Mouse (Mus musculus): ENCODE data around the gene 4430402I18Rik.
"Not testable (repeated sequence)": the region's sequence is repeated elsewhere in the genome, so short reads cannot be mapped to it uniquely, and the experiment has no call there.

4430402I18Rik gene

DNA sequence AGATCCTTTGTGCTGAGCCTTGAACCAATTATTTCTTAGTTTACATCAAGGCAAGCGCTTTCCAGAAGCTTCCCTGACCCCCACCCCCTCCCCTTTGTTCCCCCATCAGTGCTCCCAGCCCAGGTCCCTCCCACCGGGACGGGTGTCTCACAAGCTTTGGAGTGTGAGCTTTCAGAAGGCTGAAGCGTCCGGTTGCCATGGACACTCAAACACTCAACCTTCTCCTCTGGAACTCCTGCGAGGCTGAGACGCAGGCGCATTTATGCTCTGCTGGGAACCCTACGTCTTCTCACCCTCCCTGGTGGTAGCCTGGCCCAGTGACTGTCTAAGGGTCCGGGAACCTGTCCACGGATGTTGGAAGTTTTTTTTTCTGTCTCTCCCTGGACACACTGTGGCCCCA, at the start of gene 4430402I18Rik:
4430402I18Rik (minus strand) TSS at position 149 of the 400 bp plus-strand sequence.
- DNase-seq, result no peak

DNA sequence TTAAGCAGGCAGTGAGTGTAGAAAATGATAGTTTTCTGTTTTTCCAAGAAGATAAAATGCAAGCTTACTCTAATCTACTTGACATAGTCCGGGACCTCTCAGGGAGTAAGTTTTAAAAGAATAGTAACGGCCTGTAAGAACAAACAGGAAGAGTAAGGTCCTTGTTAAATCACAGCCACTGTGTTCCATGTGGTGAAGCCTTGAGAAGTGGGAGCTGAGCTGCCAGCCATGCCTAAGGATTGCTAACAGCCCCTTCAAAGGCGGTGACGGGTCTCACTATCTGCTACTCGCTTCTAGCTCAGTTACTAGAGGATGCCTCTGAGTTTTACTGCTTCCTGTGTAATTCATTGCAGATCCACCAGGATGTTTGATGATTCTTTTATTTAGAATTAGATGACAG, 49.2 kb upstream of the 4430402I18Rik start:
- DNase-seq, result no peak

DNA sequence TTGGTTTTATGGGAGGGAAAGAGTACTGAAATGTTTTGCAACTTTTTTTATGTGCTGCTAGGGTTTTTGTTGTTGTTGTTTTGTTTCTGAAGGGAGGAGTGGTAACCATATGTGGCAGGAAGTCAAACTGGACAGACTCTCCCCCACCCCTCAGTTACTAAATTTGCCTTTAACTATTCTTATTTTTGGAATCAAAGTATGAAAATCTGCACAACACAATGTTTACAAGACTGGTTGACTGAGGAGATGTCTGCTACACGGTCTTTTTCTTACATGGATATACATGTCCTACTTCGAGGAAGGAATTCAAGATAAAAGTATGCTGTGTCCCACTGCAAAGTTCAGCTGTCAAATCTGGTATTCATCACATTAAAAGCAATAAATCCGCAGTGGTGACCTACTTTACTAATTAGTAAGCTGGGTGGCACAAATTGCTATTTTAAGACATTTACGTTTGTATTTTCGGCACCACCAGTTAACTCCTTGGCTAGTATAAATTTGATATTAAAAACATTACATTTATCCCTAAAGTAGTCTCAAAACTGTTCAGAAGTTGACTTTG, 48.7 kb upstream of the 4430402I18Rik start:
- DNase-seq, result no peak

DNA sequence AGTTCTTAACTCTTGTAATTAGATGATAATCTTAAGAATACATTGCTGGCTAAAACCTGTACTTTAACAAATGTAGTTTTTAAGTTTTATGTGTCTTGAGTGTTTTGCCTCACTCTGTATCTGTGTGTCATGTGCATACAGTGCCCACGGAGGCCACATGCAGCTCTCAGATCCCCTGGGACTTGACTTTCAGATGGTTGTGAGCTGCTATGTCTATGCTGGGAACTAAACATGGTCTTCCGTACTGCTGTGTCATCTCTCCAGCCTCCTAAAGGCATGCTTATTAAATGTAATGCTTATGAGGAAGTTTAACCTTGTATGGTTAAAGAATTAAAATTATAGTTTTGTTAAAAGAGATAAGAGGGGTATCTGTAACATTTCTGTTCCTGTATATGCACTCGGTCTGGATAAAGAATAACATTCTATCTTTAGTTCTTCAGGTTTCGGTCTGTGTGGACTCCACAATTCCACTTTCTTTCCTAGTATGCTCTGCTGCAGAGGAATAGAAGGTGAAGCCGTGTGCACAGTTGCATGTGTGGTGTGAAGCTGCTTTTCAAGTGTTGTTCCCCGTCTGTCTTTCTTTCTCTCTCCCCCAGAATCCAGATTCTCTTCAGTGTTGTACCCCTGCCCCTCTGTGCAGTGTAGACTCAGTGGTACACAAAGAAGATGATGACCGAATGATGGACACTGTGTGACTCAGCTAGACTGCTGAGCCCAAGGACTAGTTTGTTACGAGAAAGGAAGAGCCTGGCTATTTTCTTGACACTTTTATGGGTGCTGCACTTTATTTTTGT, 48.0 kb upstream of the 4430402I18Rik start:
- DNase-seq, result no peak

DNA sequence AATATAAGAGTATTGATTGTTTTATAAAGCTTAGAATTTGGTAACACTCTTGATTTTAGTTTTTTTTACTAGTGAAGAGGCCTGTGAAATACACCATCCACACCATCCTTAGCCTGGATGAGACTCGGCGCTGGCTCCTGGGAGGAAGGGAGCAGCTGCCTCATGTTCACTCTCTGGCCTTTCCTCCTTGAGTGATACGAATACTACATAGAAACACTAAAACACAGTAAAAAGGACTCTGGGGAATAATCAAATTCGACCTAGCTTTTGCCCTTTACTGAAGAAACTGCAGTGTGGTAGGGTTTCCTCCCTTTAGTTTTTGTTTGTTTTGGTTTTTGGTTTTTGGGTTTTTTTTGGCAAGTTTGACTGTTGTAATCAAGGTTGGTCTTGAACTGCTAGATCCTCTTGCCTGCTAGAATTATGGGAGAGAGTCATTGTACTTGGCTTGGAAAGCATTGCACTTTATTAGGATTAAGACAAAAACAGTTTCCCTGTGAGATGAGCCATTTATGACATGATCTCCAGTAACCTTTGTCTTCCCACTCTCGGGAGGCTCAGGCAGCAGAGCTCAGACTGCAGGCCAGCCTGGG, 47.0 kb upstream of the 4430402I18Rik start:
- no peak for DNase-seq

DNA sequence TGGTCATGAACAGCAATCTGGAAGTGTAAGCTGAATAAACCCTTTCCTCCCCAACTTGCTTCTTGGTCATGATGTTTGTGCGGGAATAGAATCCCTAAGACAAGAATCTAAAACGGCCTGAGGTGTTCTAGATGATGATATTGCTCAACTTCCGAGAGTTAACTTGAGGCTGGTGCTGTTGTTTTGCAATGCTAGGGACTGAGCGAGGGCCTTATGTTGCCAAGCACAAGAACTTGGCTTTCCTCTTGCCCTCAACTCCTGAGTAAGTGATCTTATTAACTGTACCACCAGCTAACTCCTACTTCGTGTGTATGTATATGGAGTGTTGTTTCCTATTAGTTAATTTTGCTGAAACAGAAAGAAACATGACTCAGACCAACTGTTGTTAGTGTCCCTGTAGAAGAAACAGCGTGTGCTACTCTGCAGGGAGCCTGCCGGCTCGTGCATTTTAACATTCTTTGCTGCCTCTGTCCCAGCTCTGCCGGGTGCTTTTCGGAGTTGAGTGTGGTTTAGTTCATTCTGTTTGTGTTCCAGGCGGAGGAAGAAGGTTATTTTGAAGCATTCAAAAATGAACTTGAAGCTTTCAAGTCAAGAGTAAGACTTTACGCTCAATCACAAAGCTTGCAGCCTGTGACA, 43.9 kb upstream of the 4430402I18Rik start:
- DNase-seq, result peak; percentile 44

DNA sequence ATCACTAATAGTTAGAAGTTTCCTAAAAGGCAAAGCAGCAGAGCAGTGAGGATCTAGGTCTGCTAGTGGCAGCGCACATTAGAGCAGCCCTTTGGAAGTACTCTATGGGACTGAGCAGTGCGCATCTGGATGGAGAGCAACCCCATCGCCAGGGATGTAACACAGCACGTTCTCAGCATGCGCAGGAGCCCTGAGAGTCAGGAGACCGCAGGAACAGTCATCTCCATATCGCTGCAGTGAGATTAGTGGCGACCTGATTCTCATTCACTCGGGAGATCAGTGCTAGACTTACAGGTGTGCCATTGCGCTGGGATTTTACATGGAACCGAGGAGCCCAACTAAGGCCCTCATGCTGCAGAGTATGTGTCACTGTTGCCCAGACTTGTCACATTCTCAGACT, 41.4 kb upstream of the 4430402I18Rik start:
- no peak for DNase-seq

DNA sequence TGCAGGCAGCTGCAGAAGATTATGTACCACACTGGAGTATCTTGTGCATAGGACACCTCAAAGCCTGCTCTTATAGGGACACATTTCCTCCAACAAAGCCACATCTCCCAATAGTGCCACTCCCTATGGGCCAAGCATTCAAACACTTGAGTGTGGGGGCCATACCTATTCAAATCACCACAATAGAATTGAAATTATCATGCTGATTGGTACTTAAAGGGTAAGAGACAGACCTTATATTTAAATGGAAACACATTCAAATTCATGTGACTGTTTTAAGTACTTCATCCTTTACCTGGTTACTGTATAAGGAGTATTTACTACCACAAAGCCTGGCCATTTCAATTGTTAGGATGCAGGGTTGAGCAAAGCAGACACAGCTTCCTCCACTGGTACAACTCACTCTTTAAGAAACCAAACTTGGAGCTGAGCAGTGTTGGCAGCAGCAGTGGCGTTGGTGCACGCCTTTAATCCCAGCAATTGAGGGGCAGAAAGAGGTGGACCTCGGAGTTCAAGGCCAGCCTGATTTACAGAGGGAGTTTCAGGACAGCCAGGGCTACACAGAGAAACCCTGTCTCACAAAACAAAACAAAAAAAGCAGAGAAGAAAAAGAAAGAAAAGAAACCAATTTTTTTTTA, 40.6 kb upstream of the 4430402I18Rik start:
- no peak for DNase-seq

DNA sequence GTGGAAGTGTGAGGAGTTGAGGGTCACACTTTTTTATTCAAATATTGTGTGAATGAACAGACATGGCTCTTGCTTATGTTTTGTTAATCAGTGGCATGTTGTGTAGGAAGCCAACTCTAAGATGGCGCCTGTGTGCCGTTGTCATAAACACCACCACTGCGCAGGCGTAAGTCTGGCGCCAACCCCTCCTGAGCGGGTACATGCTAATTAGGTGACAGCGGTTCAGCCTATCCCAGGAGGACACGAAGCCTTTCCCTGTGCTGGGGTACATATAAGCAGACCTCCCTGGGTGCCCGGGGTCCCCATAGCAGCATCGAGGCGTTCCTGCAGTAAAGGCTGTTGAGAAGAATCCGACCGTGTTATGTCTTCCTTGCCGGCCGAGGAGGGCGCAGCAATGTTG, 32.7 kb upstream of the 4430402I18Rik start:
- DNase-seq, result not testable (repeated sequence)

DNA sequence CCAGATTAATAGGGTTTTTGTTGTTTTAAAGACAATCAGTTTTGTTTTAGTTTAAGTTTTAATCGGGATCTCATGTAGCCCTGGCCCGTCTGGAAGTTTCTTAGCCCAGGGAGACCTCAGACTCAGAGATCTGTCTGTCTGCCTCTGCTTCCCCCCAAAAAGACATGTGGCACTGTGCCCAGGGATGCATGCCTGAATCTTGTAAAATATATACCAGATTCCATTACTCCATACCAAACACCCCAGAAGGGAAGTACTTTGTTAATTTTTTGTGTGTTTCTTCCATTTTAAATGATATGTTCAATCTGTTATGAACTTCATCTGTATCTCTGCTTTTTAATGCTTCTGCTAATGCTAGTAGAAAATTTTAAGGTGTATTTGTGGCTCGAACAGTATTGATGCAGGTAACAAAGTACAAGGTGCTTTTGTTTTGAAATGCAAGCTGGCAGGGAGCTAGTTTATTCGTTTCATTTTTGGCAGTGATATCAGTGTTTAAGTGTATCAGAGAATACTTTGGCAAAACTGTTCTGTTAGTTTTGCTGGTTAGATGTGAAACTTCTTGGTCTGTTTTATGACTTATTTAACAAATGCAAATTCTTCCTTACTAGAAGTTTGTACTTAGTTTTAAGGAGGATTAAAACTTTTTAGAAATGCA, 30.5 kb upstream of the 4430402I18Rik start:
- no peak for DNase-seq

DNA sequence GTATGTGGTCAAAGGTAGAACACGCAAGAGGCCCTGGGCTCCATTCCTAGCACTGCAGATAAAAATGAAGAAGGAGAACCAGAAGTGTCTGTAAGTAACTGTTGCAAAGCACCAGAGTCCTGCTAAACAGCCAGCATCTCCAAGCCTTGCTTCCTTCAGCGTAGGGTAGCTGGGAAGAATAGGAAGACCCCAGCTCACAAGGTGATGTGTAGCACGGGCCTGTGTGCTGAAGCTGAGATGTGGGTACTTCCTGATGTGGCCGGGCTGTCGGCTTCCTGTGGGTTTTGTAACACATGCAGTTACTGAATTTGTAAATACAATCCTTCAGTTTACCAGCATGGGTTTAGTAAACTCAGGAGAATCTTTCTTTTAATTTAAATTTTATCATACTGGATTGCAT, 27.8 kb upstream of the 4430402I18Rik start:
- no peak for DNase-seq

DNA sequence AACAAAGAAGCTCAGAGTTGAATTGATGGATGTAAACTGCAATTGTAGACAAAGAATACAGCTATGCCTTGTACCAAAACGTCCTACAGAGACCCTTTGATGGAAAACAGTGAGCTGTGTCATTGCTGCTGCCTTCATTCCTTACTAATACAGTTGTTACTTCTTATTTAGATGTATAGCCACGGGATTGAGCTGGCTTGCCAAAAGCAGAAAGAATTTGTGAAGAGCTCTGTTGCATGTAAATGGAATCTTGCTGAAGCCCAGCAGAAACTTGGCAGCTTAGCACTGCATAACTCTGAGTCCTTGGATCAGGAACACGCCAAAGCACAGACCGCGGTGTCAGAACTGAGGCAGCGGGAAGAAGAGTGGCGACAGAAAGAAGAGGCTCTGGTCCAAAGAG, 27.3 kb upstream of the 4430402I18Rik start:
- DNase-seq, result peak; percentile 80

DNA sequence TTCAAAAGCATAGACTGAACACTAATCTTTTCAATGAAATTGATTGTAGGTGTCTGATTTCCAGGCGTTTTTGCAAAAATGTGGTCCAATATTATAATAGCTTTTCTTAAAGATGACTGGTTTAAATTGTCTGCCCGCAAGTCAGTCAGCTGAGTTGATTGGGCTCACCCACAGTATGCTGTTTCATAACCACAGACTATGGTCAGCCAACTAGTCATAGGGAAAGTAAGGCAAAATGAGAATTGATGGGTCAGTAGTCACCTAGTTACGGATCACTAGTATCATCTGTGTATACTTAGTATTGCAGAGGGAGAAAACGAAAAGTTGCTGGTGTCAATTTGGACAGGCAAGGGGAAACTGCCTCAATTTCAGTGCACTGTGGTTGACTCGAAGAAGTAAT, 23.8 kb upstream of the 4430402I18Rik start:
- DNase-seq, result no peak

DNA sequence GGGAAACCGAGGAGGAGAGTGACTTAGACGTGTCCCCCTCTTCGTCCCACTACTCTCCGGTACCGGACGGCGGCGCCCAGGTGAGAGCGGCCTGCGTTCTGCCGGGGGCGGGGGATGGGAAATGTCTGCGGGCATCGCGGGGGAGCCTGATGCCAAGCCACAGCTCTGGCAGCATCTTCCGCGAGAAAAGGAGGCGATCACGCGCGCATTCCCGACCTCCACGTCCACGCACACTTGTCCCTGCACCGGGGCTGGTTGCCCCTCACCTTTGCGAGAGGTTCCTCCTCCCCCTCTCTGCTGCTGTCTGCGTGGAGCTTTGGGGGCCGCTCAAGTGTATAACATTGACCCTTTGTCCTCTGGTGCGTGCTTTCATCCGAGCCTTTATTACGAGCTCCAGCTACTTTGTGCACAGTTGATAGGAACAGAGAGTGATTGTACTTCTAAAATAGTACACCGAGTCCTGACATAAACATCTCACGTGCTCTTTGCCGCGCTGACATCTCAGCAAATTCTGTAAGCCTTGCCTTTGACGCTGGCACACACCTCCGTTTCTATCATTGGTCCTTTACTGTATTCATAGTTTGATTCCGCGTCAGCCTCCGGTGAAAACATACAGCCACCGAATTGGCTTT, 23.1 kb upstream of the 4430402I18Rik start:
- DNase-seq, result peak; percentile 45

DNA sequence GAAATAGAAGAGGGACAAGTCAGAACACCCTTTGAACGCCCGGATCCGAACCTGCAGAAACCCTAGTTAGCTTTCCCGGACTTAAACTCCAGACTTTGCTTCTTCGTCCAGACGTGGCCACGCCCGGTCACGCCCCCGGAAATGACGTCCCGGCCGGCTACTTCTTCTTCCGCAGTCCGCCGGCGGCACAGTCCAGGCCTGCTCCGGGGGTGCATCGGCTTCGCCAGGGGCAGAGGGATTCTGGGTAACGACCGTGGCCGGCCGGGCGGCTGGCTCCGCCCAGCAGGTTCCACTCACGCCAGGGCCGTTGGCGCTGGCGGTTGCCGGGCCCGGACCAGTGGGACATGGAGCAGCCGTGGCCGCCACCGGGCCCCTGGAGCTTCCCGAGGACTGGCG, 22.6 kb upstream of the 4430402I18Rik start, which contains the start of gene Cdc37l1:
Cdc37l1 (plus strand) TSS at position 159 of the 396 bp plus-strand sequence.
- peak; percentile 97 for DNase-seq

DNA sequence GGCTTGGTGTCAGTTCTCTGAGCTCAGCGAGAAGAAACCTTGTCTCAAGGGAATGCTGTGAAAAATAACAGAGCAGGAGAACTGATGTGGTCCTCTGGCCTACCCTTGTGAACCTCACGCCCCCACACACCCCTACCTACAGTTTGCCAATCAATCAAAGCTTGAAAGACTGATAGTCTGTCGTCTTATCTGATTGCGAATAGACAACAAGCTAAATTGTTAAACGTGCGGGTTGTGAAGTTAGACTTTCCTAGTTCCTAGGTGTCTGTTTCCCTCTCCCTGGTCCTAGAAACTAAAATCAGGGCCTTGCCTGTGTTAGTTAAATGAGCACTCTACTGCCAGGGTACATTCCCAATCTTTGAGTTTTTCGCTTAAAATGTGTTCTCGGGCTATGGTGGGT, 21.9 kb upstream of the 4430402I18Rik start:
- no peak for DNase-seq

DNA sequence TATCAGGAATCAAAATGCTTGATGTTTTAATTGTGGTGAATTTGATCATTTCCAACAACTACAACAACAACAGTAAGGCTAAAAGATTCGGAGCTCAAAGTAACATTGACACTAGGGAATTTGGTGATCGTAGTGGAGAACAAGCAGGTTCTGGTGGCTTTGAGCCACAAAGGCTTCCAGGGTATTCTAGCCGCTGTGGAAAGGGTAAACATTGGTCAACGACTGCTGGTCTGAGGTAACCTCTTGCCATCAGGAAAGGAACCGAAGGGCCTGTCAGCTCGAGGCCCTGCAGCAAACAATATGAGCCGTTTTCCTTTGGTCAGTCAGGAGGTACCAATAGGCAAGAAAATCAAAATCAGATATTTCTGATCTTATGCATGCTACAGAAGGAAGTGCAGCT, 15.0 kb upstream of the 4430402I18Rik start:
- DNase-seq, result no peak

DNA sequence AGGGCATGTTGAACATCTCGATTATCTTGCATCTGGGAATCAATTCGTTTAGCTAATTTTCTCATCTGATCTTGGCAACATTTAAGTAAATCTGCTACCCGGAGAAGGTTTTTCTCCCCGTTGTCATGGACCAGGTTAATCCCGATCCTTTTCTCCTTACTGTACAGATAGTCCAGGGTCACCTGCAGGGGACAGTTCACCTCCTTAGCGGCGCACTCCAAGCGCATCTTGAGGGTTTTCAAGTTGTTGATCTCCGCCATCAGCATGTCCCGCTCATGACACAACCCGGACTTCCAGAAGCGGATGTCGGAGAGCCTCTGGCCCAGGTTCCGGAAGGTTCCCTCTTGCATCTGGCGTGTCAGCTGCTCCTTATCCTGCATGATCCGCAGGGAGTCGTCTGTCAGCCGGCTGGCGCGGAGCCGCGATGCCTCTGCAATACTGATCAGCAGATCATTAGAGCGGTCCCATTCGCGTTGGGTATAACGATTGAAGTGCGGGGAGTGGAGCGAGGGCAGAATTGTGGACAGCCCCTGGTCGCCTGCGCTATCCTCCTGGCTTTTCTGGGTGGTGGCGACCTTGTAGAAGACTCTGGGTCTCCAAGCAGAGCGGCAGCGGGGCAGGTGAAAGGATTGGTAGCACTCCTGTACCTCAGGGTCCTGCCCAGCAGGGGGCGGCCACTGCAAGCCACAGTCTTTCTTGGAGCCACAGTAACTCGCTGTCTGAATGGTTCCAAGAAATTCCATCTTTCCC, 7.4 kb upstream of the 4430402I18Rik start:
- peak; percentile 68 for DNase-seq

DNA sequence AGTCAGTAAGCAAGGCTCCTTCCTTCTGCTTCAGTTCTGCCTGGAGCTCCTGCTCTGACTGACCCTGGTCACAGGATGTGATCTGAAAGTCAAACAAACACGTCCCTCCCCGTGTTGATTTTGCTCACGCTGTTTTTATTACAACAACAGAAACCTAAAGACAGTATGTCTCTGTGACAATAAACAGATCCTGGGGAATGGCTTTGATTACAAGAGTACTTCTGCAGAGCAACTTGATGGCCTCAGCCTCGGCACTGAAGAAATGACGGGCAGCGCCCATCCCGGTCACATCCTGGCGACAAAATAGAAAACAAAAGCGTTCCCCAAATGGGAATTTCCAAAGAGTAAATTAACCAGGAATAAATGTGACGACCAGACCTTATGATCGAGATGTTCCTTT, 2.7 kb upstream of the 4430402I18Rik start:
- DNase-seq, result no peak

DNA sequence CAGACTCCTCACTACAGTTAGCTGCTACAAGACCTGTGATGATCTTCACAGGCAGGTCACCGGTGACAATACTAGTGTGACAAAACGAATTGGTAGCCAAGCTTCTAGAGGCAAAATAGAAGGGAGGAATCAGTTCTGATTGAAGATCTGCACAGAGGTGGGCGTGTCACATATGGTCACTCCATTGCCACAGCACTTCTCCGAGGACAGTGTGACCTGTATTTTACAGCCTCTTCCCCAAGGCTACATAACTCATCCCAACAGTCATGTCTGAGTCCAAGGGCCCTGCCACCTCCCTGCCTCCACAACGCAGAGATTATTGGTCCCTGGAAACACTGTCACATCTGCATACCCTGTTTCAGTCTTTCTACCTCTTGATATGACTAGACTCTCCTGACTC, 1.6 kb upstream of the 4430402I18Rik start:
- no peak for DNase-seq

DNA sequence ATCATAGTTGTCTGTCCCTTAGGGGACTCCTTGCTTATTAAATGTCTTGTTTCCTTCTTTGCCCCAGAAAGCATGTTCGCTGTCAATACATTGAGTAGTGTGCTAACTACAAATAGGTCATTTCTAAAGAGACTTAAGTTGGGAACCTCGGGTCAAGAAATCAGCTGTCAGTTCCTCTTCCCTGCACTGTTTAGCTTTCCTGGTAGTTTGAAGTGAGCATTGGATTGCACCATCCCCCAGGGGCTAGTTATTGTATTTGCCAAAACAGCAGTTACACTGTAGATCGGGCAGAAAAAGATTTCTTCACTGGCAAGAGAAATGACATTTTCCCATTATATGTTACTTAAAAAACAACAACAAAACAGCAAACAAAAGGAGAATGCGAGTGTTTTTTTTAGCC, 578 bp upstream of the 4430402I18Rik start:
- DNase-seq, result no peak

DNA sequence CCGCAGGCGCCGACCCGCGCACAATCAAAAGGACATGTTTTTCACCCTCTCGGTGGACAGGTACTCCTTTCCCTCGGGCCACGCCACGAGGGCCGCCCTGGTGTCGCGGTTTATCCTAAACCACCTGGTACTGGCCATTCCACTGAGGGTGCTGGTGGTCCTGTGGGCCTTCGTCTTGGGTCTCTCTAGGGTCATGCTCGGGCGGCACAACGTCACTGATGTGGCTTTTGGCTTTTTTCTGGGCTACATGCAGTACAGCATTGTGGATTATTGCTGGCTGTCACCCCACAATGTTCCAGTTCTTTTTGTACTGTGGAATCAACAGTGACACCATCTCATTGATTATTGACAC, 3.1 kb downstream of the 4430402I18Rik start:
- no peak for DNase-seq

All from layer of hippocampus, adult 9-11 months (tissue).